Mouse (Mus musculus): ENCODE measurements around the gene Tns3. TPM values are rescaled to one million over a fixed set of nuclear protein-coding genes. Genes with fewer than 3 reads are reported as not detected.

The Tns3 gene
- polyA plus RNA-seq, 1 experiment from 2014 or later: 13.8 TPM

DNA sequence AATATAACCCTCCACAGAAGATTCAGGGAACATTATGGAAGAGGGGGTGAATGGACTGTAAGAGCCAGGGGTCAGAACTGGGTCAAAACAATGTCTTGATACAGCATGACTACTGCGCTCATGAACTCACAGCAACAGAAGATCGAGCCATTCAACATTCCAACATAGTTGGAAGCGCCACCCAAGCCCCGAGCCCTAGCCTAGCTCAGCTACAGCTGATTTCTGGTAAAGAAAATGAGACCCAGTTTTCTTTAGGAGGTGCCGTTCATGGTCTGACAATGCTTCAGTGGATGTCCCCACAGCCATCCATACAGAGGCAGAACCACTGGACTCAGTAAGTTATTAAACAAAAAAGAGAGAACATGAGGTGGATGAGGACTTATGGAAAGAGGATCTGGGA, 224.1 kb downstream of the Tns3 start:
- no peaks in the 10 kb centered on the region for H3K27me3 ChIP-seq (ENCODE audit: poor library complexity, severe bottlenecking)
- H3K4me1 ChIP-seq: no peaks in the 10 kb centered on the region
- 96% methylated on average over 5 of the region's 5 CpGs for WGBS
- no peak overlapping the region for H3K4me3 ChIP-seq
- peaks cover 80% of the 10 kb centered on the region for H3K36me3 ChIP-seq (replicated peaks)
- H3K9me3 ChIP-seq: no peaks in the 10 kb centered on the region
- no peak for DNase-seq (ENCODE audit: extremely low spot score, low spot score)
- no peak overlapping the region for H3K27ac ChIP-seq

- 95% methylated on average over 9 of the region's 9 CpGs for WGBS
- peak; percentile 5 for DNase-seq (ENCODE audit: extremely low spot score, low spot score)
- Histone ChIP-seq H3K36me3 (replicated peaks) (peaks cover 81% of the 10 kb centered on the region), H3K27me3 (ENCODE audit: poor library complexity, severe bottlenecking) (no peaks in the 10 kb centered on the region), H3K27ac (no peak overlapping the region), H3K9me3 (no peaks in the 10 kb centered on the region), H3K4me1 (no peaks in the 10 kb centered on the region), H3K4me3 (no peak overlapping the region)
Measured at GRCm38 (mm10) chr11:8439035-8439434, 225.3 kb downstream of the Tns3 start.

- no peak overlapping the region for H3K4me3 ChIP-seq
- DNase-seq (ENCODE audit: extremely low spot score, low spot score): no peak
- H3K4me1 ChIP-seq: no peaks in the 10 kb centered on the region
- peaks cover 81% of the 10 kb centered on the region for H3K36me3 ChIP-seq (replicated peaks)
- H3K9me3 ChIP-seq: no peaks in the 10 kb centered on the region
- 94% methylated on average over 4 of the region's 4 CpGs for WGBS
- H3K27ac ChIP-seq: no peak overlapping the region
- H3K27me3 ChIP-seq (ENCODE audit: poor library complexity, severe bottlenecking): no peaks in the 10 kb centered on the region
Measured at GRCm38 (mm10) chr11:8438269-8438668, 226.1 kb downstream of the Tns3 start.

- DNase-seq (ENCODE audit: extremely low spot score, low spot score): no peak
- H3K4me3 ChIP-seq: no peak overlapping the region
- H3K9me3 ChIP-seq: no peaks in the 10 kb centered on the region
- H3K27me3 ChIP-seq (ENCODE audit: poor library complexity, severe bottlenecking): no peaks in the 10 kb centered on the region
- no peaks in the 10 kb centered on the region for H3K4me1 ChIP-seq
- WGBS: 93% methylated on average over 6 of the region's 6 CpGs
- no peak overlapping the region for H3K27ac ChIP-seq
- H3K36me3 ChIP-seq (replicated peaks): peaks cover 74% of the 10 kb centered on the region
Measured at GRCm38 (mm10) chr11:8435101-8435500, 229.2 kb downstream of the Tns3 start.

DNA sequence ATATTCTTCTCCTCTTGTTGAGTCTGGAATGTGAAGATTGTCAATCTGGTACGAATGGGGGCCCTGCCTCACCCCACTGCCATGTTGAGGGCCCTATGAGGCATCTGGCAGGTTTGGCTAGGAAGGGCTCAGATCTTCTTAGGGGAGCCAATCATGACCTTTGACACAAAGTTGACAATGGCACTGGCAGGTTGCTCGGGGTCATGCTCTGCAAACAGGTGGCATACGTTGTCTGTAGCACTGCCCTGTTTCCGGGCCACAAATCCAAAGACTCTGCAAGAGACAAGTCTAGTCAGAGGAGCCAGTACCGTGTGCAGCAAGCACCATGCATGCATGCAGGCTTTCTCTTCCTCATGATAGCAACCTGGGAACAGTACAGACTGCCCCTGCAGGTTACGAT, 230.0 kb downstream of the Tns3 start:
- H3K9me3 ChIP-seq: no peaks in the 10 kb centered on the region
- H3K27me3 ChIP-seq (ENCODE audit: poor library complexity, severe bottlenecking): no peaks in the 10 kb centered on the region
- WGBS: 92% methylated on average over 6 of the region's 6 CpGs
- DNase-seq (ENCODE audit: extremely low spot score, low spot score): no peak
- no peak overlapping the region for H3K27ac ChIP-seq
- peaks cover 80% of the 10 kb centered on the region for H3K36me3 ChIP-seq (replicated peaks)
- H3K4me3 ChIP-seq: no peak overlapping the region
- no peaks in the 10 kb centered on the region for H3K4me1 ChIP-seq

- Histone ChIP-seq H3K4me1 (no peaks in the 10 kb centered on the region), H3K4me3 (no peak overlapping the region), H3K36me3 (replicated peaks) (peaks cover 74% of the 10 kb centered on the region), H3K27ac (no peak overlapping the region), H3K9me3 (no peaks in the 10 kb centered on the region), H3K27me3 (ENCODE audit: poor library complexity, severe bottlenecking) (no peaks in the 10 kb centered on the region)
- DNase-seq (ENCODE audit: extremely low spot score, low spot score): no peak
- WGBS: 90% methylated on average over 9 of the region's 9 CpGs
Measured at GRCm38 (mm10) chr11:8433443-8433842, 230.9 kb downstream of the Tns3 start.

DNA sequence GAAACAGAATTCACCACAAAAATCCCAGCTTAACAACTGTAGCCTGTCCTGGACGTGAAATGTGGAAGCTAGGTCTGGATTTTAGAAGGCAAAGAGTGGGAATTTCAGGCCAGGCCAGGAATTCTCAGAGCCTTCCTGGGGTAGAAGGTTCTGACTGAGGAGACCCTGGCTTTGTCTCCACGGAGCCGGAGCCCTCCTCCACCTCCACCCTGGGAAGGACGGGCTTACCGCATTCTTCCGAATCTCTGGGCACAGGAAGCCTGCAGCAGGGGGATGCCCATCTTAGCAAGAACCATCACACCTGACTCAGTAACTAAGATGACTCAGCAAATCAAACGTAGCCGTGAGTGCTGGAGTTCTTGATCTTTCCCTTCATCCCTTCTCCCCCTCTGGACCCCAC, 231.4 kb downstream of the Tns3 start:
- Histone ChIP-seq H3K27ac (no peak overlapping the region), H3K4me1 (no peaks in the 10 kb centered on the region), H3K27me3 (ENCODE audit: poor library complexity, severe bottlenecking) (no peaks in the 10 kb centered on the region), H3K36me3 (replicated peaks) (peaks cover 71% of the 10 kb centered on the region), H3K9me3 (no peaks in the 10 kb centered on the region), H3K4me3 (no peak overlapping the region)
- no peak for DNase-seq (ENCODE audit: extremely low spot score, low spot score)
- 92% methylated on average over 8 of the region's 8 CpGs for WGBS

DNA sequence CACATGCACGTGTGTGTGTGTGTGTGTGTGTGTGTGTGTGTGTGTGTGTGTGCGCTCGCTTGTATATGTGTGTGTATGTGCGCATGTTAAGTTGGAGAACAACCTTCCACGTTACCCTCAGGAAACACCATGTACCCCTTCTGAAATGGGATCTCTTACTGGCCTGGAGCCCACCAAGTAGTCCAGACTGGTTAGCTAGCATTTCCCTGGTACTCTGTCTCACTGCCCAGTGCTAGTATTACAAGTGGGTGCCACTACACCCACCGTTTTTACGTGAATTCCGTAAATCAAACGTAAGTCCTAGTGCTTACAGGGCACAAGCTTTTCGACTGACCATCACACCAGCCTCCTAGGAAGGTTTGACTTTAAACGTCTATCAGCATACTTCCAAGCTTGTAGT, 236.7 kb downstream of the Tns3 start:
- Histone ChIP-seq H3K27me3 (ENCODE audit: poor library complexity, severe bottlenecking) (no peaks in the 10 kb centered on the region), H3K4me1 (peaks cover 9% of the 10 kb centered on the region), H3K36me3 (replicated peaks) (peaks cover 20% of the 10 kb centered on the region), H3K4me3 (no peak overlapping the region), H3K27ac (no peak overlapping the region), H3K9me3 (no peaks in the 10 kb centered on the region)
- WGBS: 93% methylated on average over 11 of the region's 11 CpGs
- DNase-seq (ENCODE audit: extremely low spot score, low spot score): no peak

- Histone ChIP-seq H3K9me3 (no peaks in the 10 kb centered on the region), H3K27ac (no peak overlapping the region; the same call in 1 of the 2 replicates), H3K36me3 (replicated peaks) (peaks cover 10% of the 10 kb centered on the region), H3K4me3 (no peak overlapping the region), H3K27me3 (ENCODE audit: poor library complexity, severe bottlenecking) (no peaks in the 10 kb centered on the region), H3K4me1 (peaks cover 9% of the 10 kb centered on the region)
- DNase-seq (ENCODE audit: extremely low spot score, low spot score): no peak
- WGBS: 91% methylated on average over 5 of the region's 5 CpGs
Measured at GRCm38 (mm10) chr11:8425226-8425570, 239.1 kb downstream of the Tns3 start.

DNA sequence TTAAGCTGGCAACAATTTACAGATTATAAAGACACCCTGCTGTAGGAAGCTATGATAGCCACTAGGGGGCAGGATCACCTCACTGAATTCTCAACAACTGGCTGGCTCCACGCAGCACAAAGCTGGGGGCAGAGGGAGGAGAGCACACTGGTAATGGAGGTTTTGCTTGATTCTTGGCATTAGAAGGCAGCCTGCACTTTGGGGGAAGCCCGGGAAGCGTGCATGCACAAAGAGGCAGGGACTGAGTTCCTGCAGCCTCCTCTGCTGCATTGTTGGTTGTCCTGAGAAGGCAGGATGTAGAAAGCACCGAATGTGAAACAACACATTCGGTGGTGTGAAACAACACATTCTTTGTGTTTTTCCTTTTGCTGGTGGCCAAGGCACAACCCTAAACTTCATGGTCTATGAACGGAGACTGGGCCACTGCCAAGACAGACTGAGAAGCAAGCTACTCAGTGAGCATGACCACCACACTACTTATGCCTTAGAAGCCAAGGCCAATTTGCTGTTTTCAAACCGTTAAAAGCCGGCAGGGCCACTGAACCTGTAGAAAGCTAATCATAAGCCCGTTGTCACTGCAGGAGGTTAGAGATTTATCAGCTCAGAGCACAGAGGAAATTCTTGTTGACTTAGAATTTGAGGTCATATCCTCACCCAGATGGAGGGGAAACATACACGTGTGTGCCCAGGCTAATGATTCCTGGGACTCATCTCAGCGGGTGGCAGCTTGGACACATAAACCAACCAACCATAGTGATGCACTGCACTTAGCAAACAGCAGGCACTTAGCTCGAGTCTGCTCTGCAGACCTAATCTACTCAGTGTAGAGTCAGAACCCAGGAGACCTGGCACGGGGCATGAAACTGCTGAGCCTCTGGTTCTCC, 239.8 kb downstream of the Tns3 start:
- H3K4me3 ChIP-seq: no peak overlapping the region
- peak; percentile 74 for DNase-seq (ENCODE audit: extremely low spot score, low spot score)
- peak overlapping the region; percentile 81 for H3K27ac ChIP-seq
- peaks cover 4% of the 10 kb centered on the region; the same call in 1 of the 2 replicates for H3K36me3 ChIP-seq (replicated peaks)
- WGBS: 43% methylated on average over 13 of the region's 13 CpGs
- no peaks in the 10 kb centered on the region for H3K27me3 ChIP-seq (ENCODE audit: poor library complexity, severe bottlenecking)
- peaks cover 9% of the 10 kb centered on the region for H3K4me1 ChIP-seq
- H3K9me3 ChIP-seq: no peaks in the 10 kb centered on the region

- no peak overlapping the region for H3K27ac ChIP-seq
- H3K9me3 ChIP-seq: no peaks in the 10 kb centered on the region
- DNase-seq (ENCODE audit: extremely low spot score, low spot score): peak; percentile 75
- H3K4me3 ChIP-seq: no peak overlapping the region
- no peaks in the 10 kb centered on the region for H3K36me3 ChIP-seq (replicated peaks)
- WGBS: 33% methylated on average over 18 of the region's 18 CpGs
- H3K27me3 ChIP-seq (ENCODE audit: poor library complexity, severe bottlenecking): no peaks in the 10 kb centered on the region
- peaks cover 7% of the 10 kb centered on the region for H3K4me1 ChIP-seq
Measured at GRCm38 (mm10) chr11:8405225-8405899, 259.0 kb downstream of the Tns3 start.

DNA sequence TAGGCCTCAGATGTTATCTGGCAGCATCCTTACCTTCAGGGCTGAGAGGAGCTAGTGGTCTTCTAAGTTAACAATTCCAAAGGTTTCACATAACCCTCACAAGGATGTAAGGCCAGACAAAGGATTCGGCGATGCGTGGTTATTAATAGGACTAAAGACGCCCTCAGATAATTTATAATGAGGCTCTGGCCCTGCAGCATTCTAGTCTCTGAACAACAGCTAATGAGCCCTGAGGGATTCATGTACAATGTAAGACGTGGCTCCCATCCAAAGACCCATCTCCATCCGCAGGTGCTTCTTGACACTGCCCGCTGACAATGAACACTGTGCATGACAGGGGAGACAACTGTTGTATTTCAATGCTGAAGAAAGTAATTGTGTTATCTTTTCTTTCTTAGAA, 263.0 kb downstream of the Tns3 start:
- Histone ChIP-seq H3K27ac (no peak overlapping the region), H3K36me3 (replicated peaks) (no peaks in the 10 kb centered on the region), H3K27me3 (ENCODE audit: poor library complexity, severe bottlenecking) (no peaks in the 10 kb centered on the region), H3K9me3 (peaks cover 7% of the 10 kb centered on the region; the same call in 1 of the 2 replicates), H3K4me1 (peaks cover 7% of the 10 kb centered on the region), H3K4me3 (no peak overlapping the region)
- WGBS: 64% methylated on average over 7 of the region's 7 CpGs
- no peak for DNase-seq (ENCODE audit: extremely low spot score, low spot score)

- H3K27me3 ChIP-seq (ENCODE audit: poor library complexity, severe bottlenecking): no peaks in the 10 kb centered on the region
- DNase-seq (ENCODE audit: extremely low spot score, low spot score): no peak
- no peaks in the 10 kb centered on the region for H3K36me3 ChIP-seq (replicated peaks)
- H3K27ac ChIP-seq: no peak overlapping the region
- H3K4me3 ChIP-seq: no peak overlapping the region
- peaks cover 4% of the 10 kb centered on the region for H3K4me1 ChIP-seq
- H3K9me3 ChIP-seq: peaks cover 7% of the 10 kb centered on the region; the same call in 1 of the 2 replicates
- 92% methylated on average over 7 of the region's 7 CpGs for WGBS
Measured at GRCm38 (mm10) chr11:8396329-8396728, 268.0 kb downstream of the Tns3 start.
